Mouse (Mus musculus) cerebellum, adult 2 months (tissue): ENCODE measurements around the gene Ccdc9b. TPM values are rescaled to one million over a fixed set of nuclear protein-coding genes. Genes with fewer than 3 reads are reported as not detected.
A peak's percentile ranks its signal among the peaks of the same experiment; 100 is the strongest.

Experiments used
- DNase-seq, 2 experiments: peaks; one replicate each; pipeline ENCODE4 v3.0.0; 2021
- H3K27ac ChIP-seq: fragments of 200-500 bp; 2 replicates; pipeline ENCODE4 v1.5.1; 2012; ENCODE audit warnings: low read length, control low read depth, inconsistent platforms; ENCODE audit not compliant: insufficient read depth
- H3K27me3 ChIP-seq: fragments of 200-500 bp; 2 replicates; pipeline ENCODE4 v1.6.1; 2012; ENCODE audit warnings: inconsistent platforms, mild to moderate bottlenecking, low read length, moderate library complexity; ENCODE audit not compliant: control insufficient read depth, insufficient read depth
- H3K4me1 ChIP-seq: fragments of 200-500 bp; 2 replicates; pipeline ENCODE4 v1.6.1; 2011; ENCODE audit warnings: low read length; ENCODE audit not compliant: control insufficient read depth, insufficient read depth
- H3K4me3 ChIP-seq: fragments of 200-500 bp; replicated peaks from 2 replicates; pipeline ENCODE3; 2011; ENCODE audit warnings: mild to moderate bottlenecking, low read depth, low read length, control low read depth; ENCODE audit not compliant: insufficient read depth
- CTCF ChIP-seq: fragments of 200-500 bp; IDR thresholded peaks from 2 replicates; pipeline ENCODE4 v1.5.1; 2011; ENCODE audit warnings: low read depth, mild to moderate bottlenecking, control low read depth, low read length, moderate library complexity, borderline replicate concordance; ENCODE audit not compliant: insufficient read depth
- POLR2A ChIP-seq: fragments of 200-500 bp; IDR thresholded peaks from 2 replicates; pipeline ENCODE4 v1.6.1; 2011; ENCODE audit warnings: low read length, control low read depth, borderline replicate concordance; ENCODE audit not compliant: insufficient read depth
- WGBS: fragments of 180-500 bp; shearing (Covaris S2); methylation state at CpG from one replicate; pipeline ENCODE4 v1.1.7; 2018; 5-methylcytosine and 5-hydroxymethylcytosine counted together
- polyA plus RNA-seq: library from polyadenylated mRNA; depleted of rRNA; stranded (reverse); fragments of >200 nt; gene quantifications from 2 replicates; pipeline ENCODE4 v1.2.3, GENCODE M21; 2012

Gene Ccdc9b
- polyA plus RNA-seq, 1 experiment = 8.5 TPM

DNA sequence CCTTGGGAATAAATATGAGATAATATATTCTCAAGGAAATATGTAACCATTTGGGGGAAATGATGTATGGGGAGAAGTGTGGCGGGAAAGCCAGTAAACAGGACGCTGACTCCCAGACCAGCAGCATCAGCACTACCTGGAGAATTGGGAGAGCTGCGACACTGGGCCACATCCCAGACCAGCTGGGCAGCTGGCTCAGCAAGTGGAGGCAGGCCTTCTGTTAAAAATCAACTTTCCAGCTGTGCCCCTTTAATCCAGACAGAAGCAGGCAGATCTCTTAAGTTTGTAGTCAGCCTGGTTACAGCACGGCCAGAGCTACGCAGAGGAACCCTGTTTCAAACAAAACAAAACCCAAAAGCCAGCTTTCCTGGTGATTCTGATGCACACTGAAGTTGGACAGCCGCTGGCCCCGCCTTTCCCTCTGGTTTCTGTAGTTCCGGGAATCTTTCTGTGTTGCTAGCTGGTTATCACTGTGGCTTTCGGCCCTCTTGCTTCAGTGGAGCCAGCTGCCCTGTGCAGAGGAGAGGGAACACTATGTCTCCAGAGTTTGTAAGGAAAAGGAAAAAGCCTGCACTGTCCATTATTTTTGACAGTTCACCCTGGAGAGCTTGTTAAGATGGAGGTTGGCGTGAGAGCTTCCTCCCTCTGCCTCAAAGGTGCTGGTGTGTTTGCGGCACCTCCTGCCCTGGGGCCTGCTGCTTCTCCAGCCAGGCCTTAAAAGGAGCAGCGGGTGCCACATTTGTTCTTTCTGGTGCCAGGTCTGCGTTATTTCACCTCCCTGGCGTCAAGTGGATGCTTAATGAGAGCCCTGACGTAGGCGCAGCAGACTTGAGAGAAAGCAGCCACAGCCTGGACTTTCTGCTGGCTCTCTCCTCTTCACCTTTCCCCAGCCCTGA, 10.3 kb downstream of the Ccdc9b start:
- 54% methylated on average over 16 of the region's 16 CpGs for WGBS
- Histone ChIP-seq H3K27me3 (no peaks in the 10 kb centered on the region), H3K27ac (no peak overlapping the region), H3K4me3 (no peak overlapping the region), H3K4me1 (peaks cover 20% of the 10 kb centered on the region)
- DNase-seq = no peak
- TF ChIP-seq CTCF = no peak
- no peak for TF ChIP-seq POLR2A

DNA sequence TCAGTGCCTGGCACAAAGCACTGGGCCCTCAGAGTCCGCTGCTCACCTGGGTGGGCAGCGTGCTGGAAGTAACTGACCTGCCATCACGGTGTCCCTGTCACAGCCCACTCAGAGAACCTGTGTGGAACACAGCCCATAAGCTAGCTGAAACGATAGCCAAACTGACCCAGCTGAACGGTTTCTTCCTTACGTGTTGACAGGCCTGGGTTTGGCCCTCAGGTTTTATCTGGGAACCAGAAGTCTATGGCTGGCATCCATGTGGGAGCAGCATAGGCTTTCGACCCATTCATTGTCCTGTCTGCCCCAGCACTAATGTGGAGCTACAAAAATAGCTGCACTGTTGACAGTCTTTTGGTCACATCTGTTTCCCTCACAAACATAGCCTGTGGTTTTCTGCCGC, 12.0 kb downstream of the Ccdc9b start:
- TF ChIP-seq CTCF (no peak), POLR2A (no peak)
- Histone ChIP-seq H3K4me3 (no peak overlapping the region), H3K27ac (no peak overlapping the region), H3K4me1 (peaks cover 20% of the 10 kb centered on the region), H3K27me3 (no peaks in the 10 kb centered on the region)
- DNase-seq = no peak
- whole genome bisulfite sequencing = 42% methylated on average over 8 of the region's 8 CpGs

DNA sequence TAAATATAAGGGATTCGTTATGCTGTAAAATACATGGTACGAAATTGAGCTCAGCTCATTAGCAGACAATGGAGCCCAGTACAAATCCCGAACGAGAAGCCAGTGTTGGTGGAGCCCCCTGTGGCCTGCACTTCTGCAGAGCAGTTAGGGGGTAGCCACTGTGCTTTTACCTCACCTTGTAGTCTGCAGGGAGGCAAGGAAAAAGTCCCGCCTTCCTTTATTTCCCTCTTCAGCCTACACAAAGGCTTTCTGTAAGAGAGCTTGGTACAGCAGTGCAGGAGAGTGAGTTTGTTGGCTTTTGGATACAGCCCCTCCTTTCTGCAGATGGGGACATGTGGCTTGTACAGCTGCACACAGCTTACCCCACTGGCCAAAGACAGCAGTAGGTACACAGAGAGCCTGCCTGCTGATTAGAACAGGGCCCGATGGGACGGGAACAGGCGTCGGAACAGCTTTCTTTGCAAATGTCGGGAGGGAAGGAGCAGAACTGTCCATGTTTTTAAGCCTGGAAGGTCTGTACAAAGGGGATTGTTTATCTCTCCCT, 13.0 kb downstream of the Ccdc9b start:
- H3K27ac ChIP-seq = no peak overlapping the region; the same call in none of the 2 replicates
- WGBS = 59% methylated on average over 10 of the region's 10 CpGs
- no peak for TF ChIP-seq POLR2A
- no peak for TF ChIP-seq CTCF

DNA sequence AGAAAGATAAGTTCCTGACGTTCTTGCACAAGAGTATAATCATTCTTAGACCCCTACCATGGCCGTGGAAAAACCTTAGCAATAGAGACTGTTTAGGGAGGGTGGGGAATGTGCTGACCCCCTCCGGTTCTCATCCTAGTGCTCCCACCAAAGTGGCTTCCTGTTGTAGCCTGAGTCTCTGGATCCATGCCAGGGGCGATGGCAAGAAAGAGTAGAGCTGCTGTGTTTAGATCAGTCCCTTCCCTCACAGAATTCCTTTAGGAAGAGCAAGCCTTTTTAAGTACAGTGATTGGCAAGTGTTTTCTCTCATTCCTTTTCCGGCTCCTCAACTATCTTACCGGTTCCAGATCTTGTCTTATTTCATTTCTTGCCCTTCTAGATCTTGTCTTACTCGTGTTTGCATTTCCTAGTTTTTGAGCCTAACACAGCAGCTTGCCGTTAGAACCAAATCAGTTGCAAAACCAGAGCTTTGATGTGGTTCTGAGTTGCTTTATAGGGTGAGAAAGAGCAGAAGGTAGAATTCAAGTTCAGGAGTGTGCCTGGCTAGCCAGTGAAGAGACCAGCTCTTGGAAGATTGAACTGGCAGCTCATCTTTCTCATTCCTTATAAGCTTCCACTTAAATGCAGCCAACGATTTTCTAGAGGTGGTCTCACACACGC, 15.0 kb downstream of the Ccdc9b start:
- WGBS = 17% methylated on average over 10 of the region's 10 CpGs
- Histone ChIP-seq H3K4me1 (peaks cover 19% of the 10 kb centered on the region), H3K4me3 (peak overlapping the region; percentile 97), H3K27me3 (no peaks in the 10 kb centered on the region), H3K27ac (no peak overlapping the region)
- no peak for TF ChIP-seq POLR2A
- TF ChIP-seq CTCF = no peak
- DNase-seq = peak; percentile 54

More for the DNA sequence above, 13.0 kb downstream of the Ccdc9b start:
- Histone ChIP-seq H3K4me3 (no peak overlapping the region), H3K27me3 (no peaks in the 10 kb centered on the region), H3K4me1 (peaks cover 20% of the 10 kb centered on the region)
- no peak for DNase-seq

DNA sequence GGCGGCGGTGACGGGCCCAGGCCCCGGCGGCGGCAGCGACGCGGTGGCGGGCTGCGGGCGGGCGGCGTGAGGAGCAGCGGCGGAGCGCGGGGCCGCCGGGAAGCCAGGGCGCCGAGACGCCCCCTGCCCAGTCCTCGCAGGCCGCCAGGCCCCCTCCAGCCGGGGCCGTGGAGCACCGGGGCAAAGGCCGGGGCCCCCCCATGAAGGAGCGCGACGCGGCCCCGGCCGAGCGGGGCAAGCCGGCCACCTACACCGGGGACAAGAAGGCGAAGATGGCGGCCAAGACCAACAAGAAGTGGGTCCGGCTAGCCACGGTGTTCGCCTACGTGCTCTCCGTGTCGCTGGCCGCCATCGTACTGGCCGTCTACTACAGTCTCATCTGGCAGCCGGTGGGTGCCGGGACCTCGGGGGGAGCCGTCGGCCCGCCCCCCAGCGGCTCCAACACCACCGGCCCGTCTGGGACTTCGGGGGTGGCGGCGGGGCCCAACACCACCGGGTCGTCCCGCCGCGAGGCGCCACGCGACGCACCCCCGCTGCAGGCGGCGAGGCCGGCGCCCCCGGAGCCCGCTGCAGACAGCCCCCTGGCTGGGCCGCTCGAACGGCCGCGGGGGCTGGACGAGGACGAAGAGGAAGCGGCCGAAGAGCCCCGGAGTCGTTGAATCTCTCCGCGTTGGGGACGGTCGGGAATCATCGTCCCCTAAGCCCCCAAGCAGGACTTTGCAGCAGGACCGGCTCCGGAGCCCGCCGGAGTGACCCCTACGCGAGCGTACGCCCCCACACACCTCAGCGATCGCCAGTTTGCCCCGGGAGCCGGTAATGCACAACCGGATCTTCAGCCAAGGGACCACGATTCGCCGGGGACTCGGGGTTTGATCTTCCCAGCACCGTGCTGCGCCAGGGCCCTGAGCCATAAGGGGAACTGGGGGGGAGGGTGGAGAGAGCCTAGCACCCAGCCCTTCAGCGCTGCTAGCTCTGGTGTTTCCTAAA, 16.3 kb downstream of the Ccdc9b start:
- peaks cover 16% of the 10 kb centered on the region for H3K4me1 ChIP-seq
- H3K27me3 ChIP-seq = no peaks in the 10 kb centered on the region
- H3K4me3 ChIP-seq = peak overlapping the region; percentile 97
- TF ChIP-seq POLR2A = no peak
- TF ChIP-seq CTCF = no peak
- DNase-seq = peak; percentile 62 to 63
- peak overlapping the region; percentile 58 for H3K27ac ChIP-seq
- WGBS = under 1% methylated on average over 108 of the region's 113 CpGs

DNA sequence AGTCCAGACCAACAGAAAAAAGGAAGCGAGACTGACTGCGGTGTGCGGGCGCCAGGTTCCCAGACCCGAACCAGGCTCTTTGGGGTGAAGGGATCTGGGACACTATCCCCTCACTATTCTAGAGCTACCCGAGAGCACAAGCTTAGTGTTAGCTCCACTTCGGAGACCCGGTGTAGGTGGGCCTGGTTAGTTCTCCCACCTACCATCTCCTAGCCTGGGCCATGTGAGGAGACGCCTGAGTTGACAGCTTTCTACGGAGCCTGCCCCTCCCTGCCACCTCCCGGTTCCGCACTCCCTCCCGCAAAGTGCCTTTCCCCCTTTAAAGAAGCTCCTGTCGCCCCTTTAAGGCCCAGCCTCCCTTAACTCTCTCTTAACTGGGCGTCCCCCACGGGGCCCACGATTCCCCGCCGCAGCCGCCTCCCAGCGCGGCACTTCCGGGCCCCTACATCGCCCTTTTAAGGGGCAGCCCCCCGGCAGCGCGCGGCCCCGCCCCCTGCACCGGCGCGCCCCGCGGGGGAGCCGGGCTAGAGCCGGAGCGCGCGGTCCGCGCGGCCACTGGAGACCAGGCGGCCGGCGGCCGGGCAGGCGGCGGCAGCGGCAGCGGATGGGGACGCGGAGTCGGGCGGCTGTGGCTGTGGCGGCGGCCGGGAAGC, 17.1 kb downstream of the Ccdc9b start, which contains the start of gene Inafm2:
Gene Inafm2, plus strand, starts transcription at position 527 of the 653 bp plus-strand sequence.
- WGBS = under 1% methylated on average over 57 of the region's 57 CpGs
- DNase-seq = peak; percentile 91 to 93
- peaks cover 14% of the 10 kb centered on the region for H3K4me1 ChIP-seq
- peak within 1 kb of the TSS; percentile 58 for H3K27ac ChIP-seq
- peak within 1 kb of the TSS; percentile 97 for H3K4me3 ChIP-seq
- H3K27me3 ChIP-seq = no peaks in the 10 kb centered on the region
- no peak for TF ChIP-seq CTCF
- TF ChIP-seq POLR2A = peak; percentile 52
